Mouse (Mus musculus) olfactory bulb, adult 2 months (tissue): ENCODE results near the gene Klk11. TPM values are rescaled to one million over a fixed set of nuclear protein-coding genes. Genes with fewer than 3 reads are reported as not detected.

Source experiments
- H3K27ac ChIP-seq: fragments of 200-500 bp; 2 replicates; pipeline ENCODE4 v1.5.1; 2012; ENCODE audit warnings: low read depth, low read length; ENCODE audit not compliant: insufficient read depth
- H3K4me1 ChIP-seq: fragments of 200-500 bp; 2 replicates; pipeline ENCODE4 v1.6.1; 2012; ENCODE audit warnings: low read length; ENCODE audit not compliant: control insufficient read depth, insufficient read depth
- H3K4me3 ChIP-seq: fragments of 200-500 bp; 2 replicates; pipeline ENCODE4 v1.5.1; 2012; ENCODE audit warnings: mild to moderate bottlenecking, low read depth, low read length, moderate library complexity; ENCODE audit not compliant: insufficient read depth
- CTCF ChIP-seq: fragments of 200-500 bp; IDR thresholded peaks from 2 replicates; pipeline ENCODE4 v1.5.1; 2012; ENCODE audit warnings: low read depth, mild to moderate bottlenecking, low read length, moderate library complexity; ENCODE audit not compliant: insufficient read depth
- POLR2A ChIP-seq: fragments of 200-500 bp; IDR thresholded peaks from 2 replicates; pipeline ENCODE4 v1.6.1; 2012; ENCODE audit warnings: mild to moderate bottlenecking, low read depth, low read length, moderate library complexity; ENCODE audit not compliant: insufficient read depth
- whole genome bisulfite sequencing: fragments of 180-500 bp; shearing (Covaris S2); methylation state at CpG from one replicate; pipeline ENCODE4 v1.1.7; 2018; 5-methylcytosine and 5-hydroxymethylcytosine counted together
- polyA plus RNA-seq: library from polyadenylated mRNA; stranded (reverse); fragments of >200 nt; gene quantifications from 2 replicates; pipeline ENCODE4 v1.2.4, GENCODE M21; 2012; ENCODE audit warnings: low replicate concordance; ENCODE audit not compliant: missing spikeins, insufficient read depth, insufficient read length

Gene Klk11
- polyA plus RNA-seq, 1 experiment = not detected

DNA sequence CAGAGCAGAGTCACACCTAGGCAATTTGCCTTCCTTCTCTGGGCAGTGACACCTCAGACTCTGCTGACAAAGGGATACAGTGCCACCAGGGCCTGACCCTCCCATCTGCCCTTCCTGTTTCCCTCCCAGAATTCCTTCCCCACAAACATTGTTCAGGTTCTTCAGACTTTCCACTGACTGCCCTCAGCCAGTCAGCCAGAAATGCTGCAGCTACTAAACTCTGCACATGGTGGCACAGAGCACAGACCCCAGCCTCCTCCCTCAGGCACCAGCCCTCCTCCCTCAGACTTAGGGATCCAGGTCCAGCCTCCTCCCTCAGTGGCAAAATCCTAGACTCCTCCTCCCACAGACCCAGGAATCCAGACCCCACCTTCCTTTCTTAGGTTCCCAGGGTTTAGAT is 42.3 kb downstream of the Klk11 start:
- TF ChIP-seq POLR2A (no peak), CTCF (no peak)
- Histone ChIP-seq H3K4me1 (no peaks in the 10 kb centered on the region), H3K27ac (no peak overlapping the region), H3K4me3 (no peak overlapping the region)

- no peaks in the 10 kb centered on the region for H3K4me1 ChIP-seq
- 92% methylated on average over 7 of the region's 7 CpGs for WGBS
- no peak overlapping the region for H3K27ac ChIP-seq
- TF ChIP-seq CTCF = no peak
- no peak for TF ChIP-seq POLR2A
- H3K4me3 ChIP-seq = no peak overlapping the region
Observed at GRCm38 (mm10) chr7:43821581-43821980, 47.2 kb downstream of the Klk11 start.

DNA sequence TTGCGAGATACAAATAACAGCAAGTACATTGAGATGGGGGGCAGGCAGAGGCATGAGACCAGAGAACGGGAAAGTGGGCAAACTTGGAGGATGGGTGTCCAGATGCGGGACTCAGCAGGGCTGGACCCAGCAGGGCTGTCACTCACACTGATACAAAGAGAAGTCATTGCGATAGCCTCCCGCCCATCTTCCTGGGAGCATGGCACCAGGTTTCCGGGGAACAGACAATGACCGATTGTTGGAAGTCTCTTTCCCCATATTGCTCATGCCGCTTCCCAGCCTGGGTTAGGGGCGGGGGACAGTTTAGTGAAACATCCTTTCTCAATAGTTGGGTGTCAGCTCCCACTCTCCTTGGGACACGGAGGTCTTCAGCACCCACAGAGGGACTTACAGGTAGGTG is 49.8 kb downstream of the Klk11 start, which contains the start of gene Klk6:
TSS of gene Klk6 (plus strand) at position 301 of the 400 bp plus-strand sequence.
- WGBS = 79% methylated on average over 10 of the region's 10 CpGs
- no peak within 1 kb of the TSS for H3K27ac ChIP-seq
- H3K4me3 ChIP-seq = no peak within 1 kb of the TSS
- no peak for TF ChIP-seq CTCF
- TF ChIP-seq POLR2A = no peak
- H3K4me1 ChIP-seq = no peaks in the 10 kb centered on the region

- WGBS = 84% methylated on average over 5 of the region's 5 CpGs
- no peak for TF ChIP-seq CTCF
- no peak for TF ChIP-seq POLR2A
- Histone ChIP-seq H3K4me1 (no peaks in the 10 kb centered on the region), H3K4me3 (no peak overlapping the region), H3K27ac (no peak overlapping the region)
Observed at GRCm38 (mm10) chr7:43826056-43826455, 51.7 kb downstream of the Klk11 start.

- no peak overlapping the region for H3K4me3 ChIP-seq
- 84% methylated on average over 4 of the region's 4 CpGs for WGBS
- H3K27ac ChIP-seq = no peak overlapping the region
- no peak for TF ChIP-seq POLR2A
- no peak for TF ChIP-seq CTCF
- H3K4me1 ChIP-seq = no peaks in the 10 kb centered on the region
Observed at GRCm38 (mm10) chr7:43827706-43828105, 53.3 kb downstream of the Klk11 start.

Other genes starting within 250 kb of the Klk11 start
- gene Cd33, start 230.2 kb upstream of the Klk11 start, polyA plus RNA-seq = not detected in 2 replicates
- gene Zfp658, start 212.3 kb upstream of the Klk11 start, polyA plus RNA-seq = not detected in 2 replicates
- not detected in 2 replicates for gene Zfp719, start 195.0 kb upstream of the Klk11 start, polyA plus RNA-seq
- gene Zfp819, start 167.4 kb upstream of the Klk11 start, polyA plus RNA-seq = not detected in 2 replicates
- gene Ceacam18, start 139.9 kb upstream of the Klk11 start, polyA plus RNA-seq = not detected in 2 replicates
- gene Siglece, start 114.4 kb upstream of the Klk11 start, polyA plus RNA-seq = not detected in 2 replicates
- not detected in 2 replicates for gene Ctu1, start 102.6 kb upstream of the Klk11 start, polyA plus RNA-seq
- gene Klk14, start 84.2 kb upstream of the Klk11 start, polyA plus RNA-seq = not detected in 2 replicates
- not detected in 2 replicates for gene Klk13, start 62.0 kb upstream of the Klk11 start, polyA plus RNA-seq
- not detected in 2 replicates for gene Klk12, start 5.7 kb upstream of the Klk11 start, polyA plus RNA-seq
- gene Klk10, start 6.4 kb downstream of the Klk11 start, polyA plus RNA-seq = not detected in 2 replicates
- not detected in 2 replicates for gene Klk9, start 17.3 kb downstream of the Klk11 start, polyA plus RNA-seq
- gene Klk8, start 23.0 kb downstream of the Klk11 start, polyA plus RNA-seq = not detected in 2 replicates
- not detected in 2 replicates for gene Klk7, start 36.7 kb downstream of the Klk11 start, polyA plus RNA-seq
- gene Klk6, start 49.9 kb downstream of the Klk11 start, polyA plus RNA-seq = not detected in 2 replicates
- gene Klk5, start 67.4 kb downstream of the Klk11 start, polyA plus RNA-seq = not detected in 2 replicates
- not detected in 2 replicates for gene Klk4, start 106.6 kb downstream of the Klk11 start, polyA plus RNA-seq
- not detected in 2 replicates for gene Klk15, start 159.1 kb downstream of the Klk11 start, polyA plus RNA-seq
- gene Klk1b8, start 176.1 kb downstream of the Klk11 start, polyA plus RNA-seq = not detected in 2 replicates
- not detected in 2 replicates for gene Klk1b1, start 192.1 kb downstream of the Klk11 start, polyA plus RNA-seq
- gene Klk1b9, start 201.5 kb downstream of the Klk11 start, polyA plus RNA-seq = not detected in 2 replicates
- gene Klk1b11, start 221.3 kb downstream of the Klk11 start, polyA plus RNA-seq = not detected in 2 replicates
- not detected in 2 replicates for gene Klk1b26, start 237.6 kb downstream of the Klk11 start, polyA plus RNA-seq